Mouse (Mus musculus) kidney, adult 10 weeks (tissue): ENCODE measurements around the gene Lexm. TPM values are rescaled to one million over a fixed set of nuclear protein-coding genes. Genes with fewer than 3 reads are reported as not detected.

Source experiments
- polyA plus RNA-seq: library from polyadenylated mRNA; stranded (reverse); fragments of 350-450 nt; fragmentation: Illumina TruSeq; extraction: RNeasy Lipid Tissue Mini Kit (QIAGEN cat#74804); gene quantifications from one replicate; pipeline ENCODE4 v1.2.3, GENCODE M21; 2014; ENCODE audit warnings: low read depth, low replicate concordance

The Lexm gene
- not detected for polyA plus RNA-seq

DNA sequence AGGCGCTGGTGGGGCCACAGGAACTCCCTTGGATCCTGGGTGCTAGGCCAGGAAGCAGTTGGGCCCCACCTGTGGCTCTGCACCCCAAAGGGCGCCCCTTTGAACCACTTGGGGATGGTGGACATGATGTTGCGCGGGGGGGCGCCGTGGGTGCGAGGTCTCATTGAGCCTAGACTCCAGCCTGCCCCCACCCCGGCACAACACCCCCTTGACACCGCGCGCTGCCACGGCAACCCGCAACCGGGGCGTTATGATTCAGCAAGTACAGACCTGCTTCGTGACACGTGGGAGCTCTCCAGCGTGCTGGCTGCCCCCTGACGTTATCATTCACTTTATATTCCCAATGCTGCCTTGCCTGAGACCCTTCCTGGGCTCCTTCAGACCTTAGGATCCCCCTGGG, at the start of gene Lexm:
Lexm (minus strand) TSS at position 186 of the 400 bp plus-strand sequence.

DNA sequence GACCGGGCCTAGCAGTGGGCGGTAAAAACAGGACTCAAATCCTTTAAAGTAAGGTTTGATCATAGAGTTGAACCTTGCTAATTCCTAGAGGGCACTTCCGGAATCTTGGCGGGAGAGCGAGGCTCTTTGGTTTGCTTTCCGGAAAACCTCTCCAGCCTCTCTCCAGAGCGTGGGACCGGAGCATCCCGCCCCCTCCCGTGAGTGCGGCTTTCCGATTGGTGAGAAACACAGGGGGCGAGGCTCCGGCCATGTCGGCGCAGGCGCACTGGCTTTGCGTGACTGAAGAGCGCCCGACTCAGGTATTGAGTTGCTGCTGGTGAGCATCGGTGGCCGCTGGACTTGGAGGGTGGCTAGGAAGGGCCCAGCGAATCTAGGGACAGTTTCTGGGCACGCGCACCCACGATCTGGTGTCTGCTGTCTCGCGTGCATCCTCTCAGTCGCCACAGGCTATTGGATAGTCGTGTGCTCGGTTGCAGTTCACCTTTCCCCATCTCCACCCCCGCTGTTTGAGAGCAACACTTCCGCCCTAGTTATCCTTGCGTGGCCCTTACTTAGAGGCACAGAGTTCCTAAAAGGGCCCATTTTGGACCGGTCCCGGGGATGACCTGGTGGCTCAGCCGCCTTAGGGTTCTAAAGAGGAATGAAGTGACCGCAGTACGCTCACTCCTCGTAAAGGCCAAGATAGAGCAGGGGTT, 33.9 kb upstream of the Lexm start, which contains the start of gene Pars2:
Pars2 (plus strand) TSS at position 237 of the 695 bp plus-strand sequence.

DNA sequence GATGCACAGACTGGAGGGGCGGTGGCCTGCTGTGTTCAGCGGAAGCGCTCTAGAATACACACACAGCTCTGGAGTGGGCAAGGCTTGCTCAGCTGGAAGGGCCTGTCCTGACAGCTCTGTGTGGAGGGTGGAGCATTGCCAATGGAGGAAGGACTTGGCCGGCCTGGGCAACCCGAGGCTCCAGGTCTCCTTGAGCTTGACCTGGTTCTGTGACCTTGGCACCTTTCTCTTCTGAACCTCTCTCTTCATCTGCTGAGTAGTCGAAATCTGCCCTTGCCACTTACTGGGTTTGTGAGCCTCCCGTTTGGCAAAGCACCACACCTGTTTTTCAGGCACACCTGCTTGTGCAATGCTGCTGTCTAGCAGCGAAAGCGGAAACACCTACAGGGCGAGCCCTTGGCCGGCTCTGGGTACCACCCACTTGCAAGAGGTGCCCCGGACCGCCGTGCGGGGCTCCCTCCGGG, 5.0 kb upstream of the Lexm start, which contains the start of gene Ttc22:
Ttc22 (plus strand) TSS at position 403 of the 464 bp plus-strand sequence.

DNA sequence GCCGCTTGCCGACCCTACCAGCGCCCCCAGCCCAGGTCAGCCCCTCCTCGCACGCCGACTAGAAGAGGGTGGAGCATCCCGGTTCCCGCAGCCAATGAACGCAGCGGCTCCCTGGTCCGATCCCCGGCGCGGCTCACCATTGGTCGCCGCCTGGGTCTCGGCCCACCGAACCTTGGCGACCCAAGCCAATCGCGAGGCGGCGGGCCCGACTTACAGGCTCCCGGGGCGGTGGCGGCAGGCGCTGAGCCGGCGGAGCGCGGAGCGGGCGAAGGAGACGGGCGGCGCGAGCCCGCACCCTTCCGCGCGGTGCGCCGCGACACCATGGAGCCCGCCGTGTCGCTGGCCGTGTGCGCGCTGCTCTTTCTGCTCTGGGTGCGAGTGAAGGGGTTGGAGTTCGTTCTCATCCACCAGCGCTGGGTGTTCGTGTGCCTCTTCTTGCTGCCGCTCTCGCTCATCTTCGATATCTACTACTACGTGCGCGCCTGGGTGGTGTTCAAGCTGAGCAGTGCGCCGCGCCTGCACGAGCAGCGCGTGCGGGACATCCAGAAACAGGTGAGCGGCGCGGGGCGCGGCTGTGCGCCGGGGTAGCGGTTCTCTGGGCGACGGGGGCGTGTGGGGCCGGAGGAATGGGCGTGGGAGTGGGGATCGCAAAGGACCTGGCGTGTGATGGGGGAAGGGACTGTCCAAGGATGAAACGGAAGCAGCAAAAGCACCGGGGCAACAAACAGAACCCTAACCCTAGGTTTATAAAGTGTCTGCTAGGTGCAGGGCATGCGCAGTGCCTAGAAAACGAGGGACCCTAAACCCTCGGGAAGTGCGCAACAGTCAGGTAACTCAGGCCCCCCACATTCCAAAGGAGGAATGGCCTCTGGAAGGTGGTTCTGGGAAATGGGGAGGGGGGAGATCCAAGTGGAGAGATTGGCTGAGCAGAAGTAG, 55.9 kb downstream of the Lexm start, which contains the start of gene Dhcr24:
Dhcr24 (plus strand) TSS at position 193 of the 936 bp plus-strand sequence.

Other genes starting within 250 kb of the Lexm start
- 0.24 TPM for gene Pcsk9, start 152.9 kb downstream of the Lexm start, polyA plus RNA-seq
- gene Bsnd, start 125.0 kb downstream of the Lexm start, polyA plus RNA-seq, result 13.1 TPM
- gene Dhcr24, start 56.2 kb downstream of the Lexm start, polyA plus RNA-seq, result 6.8 TPM
- 0.32 TPM for gene Ttc22, start 5.2 kb upstream of the Lexm start, polyA plus RNA-seq
- 2.5 TPM for gene Pars2, start 33.8 kb upstream of the Lexm start, polyA plus RNA-seq
- 28.8 TPM for gene Ttc4, start 61.7 kb upstream of the Lexm start, polyA plus RNA-seq
- gene Mroh7, start 113.7 kb upstream of the Lexm start, polyA plus RNA-seq, result 1.3 TPM
- gene Fam151a, start 116.6 kb upstream of the Lexm start, polyA plus RNA-seq, result 5.1 TPM
- 2.3 TPM for gene Acot11, start 187.8 kb upstream of the Lexm start, polyA plus RNA-seq